Mouse (Mus musculus) large intestine, adult 2 months (tissue): ENCODE data around the gene C5ar1. TPM values are rescaled to one million over a fixed set of nuclear protein-coding genes. Genes with fewer than 3 reads are reported as not detected.
"Not testable (repeated sequence)": the region's sequence is repeated elsewhere in the genome, so short reads cannot be mapped to it uniquely, and the experiment has no call there.

Experiments
- DNase-seq: peaks from one replicate; pipeline ENCODE4 v3.0.0-alpha.2; 2012; ENCODE audit warnings: low read depth, low spot score
- WGBS: fragments of 180-500 bp; shearing (Covaris S2); methylation state at CpG from one replicate; pipeline ENCODE4 v1.1.7; 2018; 5-methylcytosine and 5-hydroxymethylcytosine counted together
- polyA plus RNA-seq: library from polyadenylated mRNA; depleted of rRNA; stranded (reverse); fragments of >200 nt; gene quantifications from 2 replicates; pipeline ENCODE4 v1.2.3, GENCODE M21; 2012

Gene C5ar1
- polyA plus RNA-seq, 1 experiment = 8.8 TPM

DNA sequence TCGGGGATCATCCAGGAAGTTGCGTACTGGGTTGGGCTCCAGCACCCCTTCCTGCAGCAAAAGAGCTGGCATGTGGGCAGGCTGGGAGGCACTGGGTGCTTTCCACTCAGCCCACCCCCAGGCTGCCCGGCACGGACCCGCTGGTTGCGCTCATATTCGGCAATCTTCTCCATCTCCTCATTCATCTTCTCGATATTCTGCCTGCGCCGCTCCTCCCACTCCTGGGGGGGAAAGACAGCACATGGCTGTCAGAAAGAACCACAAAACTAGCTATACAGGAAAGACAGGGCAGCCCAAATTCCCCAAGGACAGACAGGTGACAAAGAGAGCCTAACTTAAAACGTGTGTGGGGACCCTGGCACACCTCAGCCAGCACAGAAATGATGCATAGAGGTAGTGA is 21.4 kb upstream of the C5ar1 start:
- 89% methylated on average over 11 of the region's 11 CpGs for WGBS
- DNase-seq = no peak

DNA sequence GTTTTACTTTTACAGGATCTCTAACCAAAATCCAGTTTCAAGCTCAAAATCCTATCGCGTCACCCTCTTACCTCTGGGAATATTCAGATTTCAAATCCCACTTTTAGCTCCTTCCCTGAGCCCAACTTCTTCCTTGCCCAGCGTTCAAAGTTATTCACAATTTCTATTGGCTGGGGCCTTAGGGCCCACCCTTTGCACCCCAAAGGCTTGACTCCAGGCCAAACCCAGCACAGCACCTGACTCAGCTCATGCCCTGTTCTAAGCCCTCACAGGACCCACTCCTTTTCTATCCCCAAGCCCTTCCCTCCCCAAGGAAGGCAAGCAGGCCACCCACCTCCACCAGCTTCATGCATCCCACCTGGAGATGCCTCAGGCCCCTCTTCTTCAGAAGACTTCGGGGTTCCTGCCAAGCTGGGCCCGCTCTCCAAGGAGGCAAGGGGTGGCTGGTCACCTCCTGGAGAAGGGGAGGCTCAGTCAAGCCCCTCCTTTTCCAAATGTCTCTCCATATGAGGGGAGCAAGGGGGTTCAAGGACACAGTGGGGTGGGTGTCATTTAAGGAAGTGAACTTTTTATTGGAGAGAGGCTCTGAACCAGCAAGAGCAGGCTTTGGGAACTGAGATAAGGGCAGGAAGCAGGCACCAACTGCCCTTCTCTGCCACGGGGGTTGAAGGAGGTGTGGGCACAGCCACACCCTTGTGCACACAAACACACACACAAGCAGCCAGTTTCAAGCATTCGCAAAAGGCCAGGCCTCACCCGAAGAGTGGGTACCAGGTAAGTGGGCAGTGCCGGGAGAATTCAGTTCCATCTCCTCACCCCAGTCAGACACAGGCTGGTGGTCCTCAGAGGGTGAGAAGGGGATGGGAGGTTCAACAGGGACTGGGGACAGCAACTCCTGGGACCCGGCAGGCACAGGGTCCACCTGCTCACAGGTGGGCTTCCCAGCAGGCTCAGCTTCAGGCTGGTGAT is 15.9 kb upstream of the C5ar1 start:
- WGBS = 40% methylated on average over 10 of the region's 10 CpGs
- DNase-seq = no peak

DNA sequence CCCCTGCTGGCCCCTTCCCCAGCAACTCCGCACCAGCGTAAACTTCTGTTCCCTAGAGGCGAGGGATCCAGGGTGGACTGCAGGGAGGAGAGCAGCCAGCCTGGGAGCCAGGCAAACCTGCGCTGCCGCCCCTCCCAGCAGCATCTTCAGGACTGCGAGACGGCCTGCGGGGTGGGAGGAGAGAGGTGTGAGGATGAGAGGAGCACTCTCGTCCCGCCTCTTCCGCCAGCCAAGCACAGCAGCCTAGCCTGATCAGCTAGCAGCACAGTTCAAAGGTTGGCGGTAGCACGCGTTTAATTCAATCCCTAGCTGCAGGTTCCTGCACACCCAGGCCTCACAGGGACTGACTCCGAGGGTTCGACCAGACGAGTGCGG is 14.4 kb upstream of the C5ar1 start:
- under 1% methylated on average over 18 of the region's 18 CpGs for WGBS
- peak; percentile 80 for DNase-seq

DNA sequence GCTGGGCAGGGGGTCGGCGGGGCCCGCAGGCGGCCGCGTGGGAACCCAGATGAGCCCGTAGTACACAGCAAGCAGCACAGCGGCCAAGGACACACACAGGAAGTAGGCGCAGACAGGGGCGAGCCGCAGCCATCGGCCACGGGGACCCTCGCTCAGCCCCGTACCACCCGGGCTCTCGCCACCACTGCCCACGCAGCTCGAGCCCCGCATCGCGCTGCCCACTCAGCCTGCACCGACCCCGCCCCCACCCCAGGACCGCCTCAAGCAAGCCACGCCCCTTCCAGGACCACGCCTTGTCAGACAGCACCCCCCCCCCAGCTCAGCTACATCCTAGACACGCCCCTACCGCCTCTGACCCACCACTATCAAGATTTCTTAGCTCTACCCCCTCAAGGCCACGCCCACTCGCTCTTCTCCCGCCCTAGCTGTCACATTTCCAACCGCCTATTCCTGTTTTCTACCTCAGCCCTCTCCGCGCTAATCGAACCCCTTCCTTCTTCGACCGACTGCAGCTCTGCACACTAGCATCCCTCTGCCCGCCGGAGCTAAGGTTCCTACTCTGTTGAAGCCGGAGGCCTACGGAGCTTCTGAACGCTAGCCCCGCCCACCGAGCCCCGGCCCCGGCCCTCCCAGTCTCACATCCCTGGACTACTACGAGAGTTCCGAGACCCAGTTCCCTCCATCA is 13.9 kb upstream of the C5ar1 start, which contains the start of gene Inafm1:
Gene Inafm1, minus strand, starts transcription at position 537 of the 685 bp plus-strand sequence.
- WGBS = 1% methylated on average over 47 of the region's 49 CpGs
- DNase-seq = no peak

DNA sequence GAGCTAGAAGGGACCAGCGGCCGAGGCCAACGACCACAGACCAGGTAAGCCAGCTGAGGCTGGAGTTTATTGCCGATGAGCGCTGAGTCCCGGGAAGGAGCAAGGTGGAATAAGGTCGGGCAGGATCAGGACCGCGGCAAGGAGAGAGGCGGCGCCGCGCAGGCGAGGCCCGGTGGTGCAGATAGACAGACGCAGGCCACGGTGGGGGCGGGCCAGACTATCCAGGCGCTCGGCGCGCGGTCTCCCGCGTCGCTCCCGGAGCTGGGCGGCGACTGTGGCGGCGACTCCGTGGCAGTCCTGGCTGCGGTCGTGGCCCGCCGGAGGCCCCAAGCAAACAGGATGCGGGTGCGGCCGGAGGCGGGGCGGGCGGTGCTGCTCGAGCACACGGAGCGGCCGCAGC is 13.3 kb upstream of the C5ar1 start:
- DNase-seq = no peak

DNA sequence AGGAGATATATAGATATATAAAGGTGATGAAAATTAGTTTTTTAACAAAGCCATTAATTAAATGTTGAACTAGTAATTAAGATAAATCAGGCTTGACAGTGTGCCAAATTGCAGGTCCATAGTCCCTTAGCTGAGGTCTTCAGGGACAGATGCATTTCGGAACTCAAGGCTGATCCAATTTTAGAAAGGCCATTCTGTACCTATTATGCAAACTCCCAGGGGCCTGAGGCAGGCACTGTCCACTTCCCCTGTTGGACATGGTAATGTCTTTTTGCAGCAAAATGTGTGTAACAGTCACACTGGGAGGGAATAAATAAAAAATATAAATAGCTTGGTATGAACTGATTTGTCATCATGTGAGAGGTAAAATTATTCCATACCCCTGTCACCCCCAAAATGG is 11.8 kb upstream of the C5ar1 start:
- no peak for DNase-seq
- 77% methylated on average over 1 of the region's 1 CpGs for WGBS

More for the DNA sequence above, 13.3 kb upstream of the C5ar1 start:
- WGBS = under 1% methylated on average over 46 of the region's 46 CpGs

DNA sequence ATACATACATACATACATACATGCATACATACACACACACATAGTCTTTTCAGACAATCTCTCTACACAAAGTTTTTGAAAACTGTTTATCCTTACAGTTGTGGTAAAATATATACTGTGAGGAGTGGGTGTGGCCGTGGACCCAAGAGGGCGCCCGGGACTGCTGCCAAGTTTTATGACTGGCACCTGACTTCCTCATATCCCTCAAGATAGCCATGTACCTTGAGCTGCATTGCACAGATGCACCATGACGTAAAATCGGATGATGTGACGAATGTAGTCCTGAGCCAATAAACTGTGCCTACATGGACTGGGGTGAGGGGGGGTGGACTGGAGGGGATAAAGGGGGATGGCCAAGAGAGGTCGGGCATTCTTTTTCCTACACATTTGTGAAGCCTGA is 7.3 kb upstream of the C5ar1 start:
- DNase-seq = peak; percentile 43
- WGBS = 22% methylated on average over 7 of the region's 7 CpGs

DNA sequence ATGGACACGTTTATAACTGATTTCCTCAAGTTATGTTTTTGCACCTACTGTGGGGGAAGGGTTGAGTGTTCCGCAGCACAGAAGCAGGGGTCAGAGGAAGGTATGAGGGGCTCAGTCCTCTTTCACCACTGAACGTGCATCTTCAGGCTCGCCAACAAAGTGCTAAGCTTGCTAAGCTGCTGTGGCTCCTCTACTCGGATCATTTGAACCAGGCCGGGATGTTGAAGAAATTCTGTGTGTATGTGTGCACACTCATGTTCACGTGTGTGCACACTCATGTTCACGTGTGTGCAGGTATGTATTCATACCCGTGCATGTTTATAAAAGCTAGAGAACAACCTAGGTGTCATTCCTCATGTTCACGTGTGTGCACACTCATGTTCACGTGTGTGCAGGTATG is 6.5 kb upstream of the C5ar1 start:
- 90% methylated on average over 11 of the region's 11 CpGs for whole genome bisulfite sequencing
- DNase-seq = no peak

DNA sequence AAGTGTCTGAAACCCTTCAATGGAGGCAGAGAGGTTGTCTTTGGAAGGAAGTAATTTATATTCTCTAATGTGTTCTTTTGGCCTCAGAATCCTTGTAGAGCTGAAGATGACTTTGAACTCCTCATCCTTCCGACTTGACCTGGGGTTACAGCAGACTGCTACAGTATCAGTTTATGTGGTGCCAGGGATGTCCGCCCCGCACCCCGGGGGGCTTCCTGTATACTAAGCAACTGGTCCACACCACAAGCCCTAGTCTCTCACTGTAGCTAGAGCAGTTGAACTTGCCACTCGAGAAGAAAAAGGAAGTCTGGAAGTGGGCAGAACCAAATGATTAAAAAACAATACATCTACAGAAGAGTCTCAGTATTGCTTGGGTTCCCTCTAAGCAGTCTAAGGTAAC is 4.5 kb upstream of the C5ar1 start:
- no peak for DNase-seq
- 67% methylated on average over 5 of the region's 5 CpGs for WGBS

DNA sequence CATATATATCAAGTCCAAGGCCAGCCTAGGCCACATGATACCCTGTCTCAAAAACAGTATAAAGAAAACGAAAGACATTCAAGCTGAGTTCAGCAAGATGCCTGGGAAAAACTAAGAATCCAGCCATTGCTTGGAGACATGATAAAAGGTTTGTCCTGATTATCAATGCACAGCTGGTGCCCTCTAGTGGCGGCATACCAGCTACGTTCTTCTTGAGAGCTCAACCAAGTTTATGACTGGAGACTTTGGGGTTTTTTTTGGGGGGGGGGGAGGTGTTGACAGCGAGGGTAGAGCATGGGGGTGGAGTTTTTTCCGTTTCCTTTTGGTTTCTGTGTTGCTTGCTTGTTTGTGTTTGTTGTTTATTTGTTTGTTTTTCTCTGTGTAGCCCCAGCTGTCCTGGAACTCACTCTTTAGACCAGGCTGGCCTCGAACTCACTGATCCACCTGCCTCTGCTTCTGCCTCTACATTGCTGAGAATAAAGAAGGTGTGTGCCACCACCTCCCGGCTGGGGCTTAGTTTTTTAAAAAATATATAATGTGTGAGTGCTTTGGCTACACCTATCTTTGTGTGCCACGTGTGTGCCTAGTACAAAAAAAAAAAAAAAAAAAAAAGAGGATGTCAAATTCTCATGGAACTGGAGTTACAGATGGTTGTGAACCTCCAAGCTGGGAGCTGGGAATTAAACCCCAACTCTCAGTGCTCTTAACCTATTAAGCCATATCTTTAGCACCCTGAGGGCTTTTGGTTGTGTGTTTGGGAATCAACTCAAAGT is 3.9 kb upstream of the C5ar1 start:
- WGBS = 22% methylated on average over 8 of the region's 8 CpGs

DNA sequence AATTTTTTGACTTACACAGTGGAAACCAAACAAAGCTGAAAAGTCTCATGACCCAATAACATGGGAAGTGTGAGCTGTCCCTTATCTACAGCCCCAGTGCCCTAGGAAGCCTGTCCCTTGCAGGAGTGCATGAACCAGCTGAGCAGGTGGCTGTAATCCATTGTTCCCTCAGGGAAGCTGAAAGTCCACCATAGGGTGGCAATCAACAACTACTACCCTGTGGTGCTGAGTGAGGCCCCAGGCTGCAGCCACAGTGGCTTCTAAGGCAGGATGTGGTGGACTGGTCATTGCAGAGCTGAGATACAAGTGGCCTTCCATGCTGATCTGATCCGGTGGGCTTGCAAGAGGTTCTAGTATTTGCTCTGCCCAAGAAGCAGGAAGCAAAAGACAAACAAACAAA is 1.8 kb upstream of the C5ar1 start:
- WGBS = 36% methylated on average over 1 of the region's 1 CpGs
- no peak for DNase-seq

More for the DNA sequence above, 3.9 kb upstream of the C5ar1 start:
- DNase-seq = peak; percentile 54

DNA sequence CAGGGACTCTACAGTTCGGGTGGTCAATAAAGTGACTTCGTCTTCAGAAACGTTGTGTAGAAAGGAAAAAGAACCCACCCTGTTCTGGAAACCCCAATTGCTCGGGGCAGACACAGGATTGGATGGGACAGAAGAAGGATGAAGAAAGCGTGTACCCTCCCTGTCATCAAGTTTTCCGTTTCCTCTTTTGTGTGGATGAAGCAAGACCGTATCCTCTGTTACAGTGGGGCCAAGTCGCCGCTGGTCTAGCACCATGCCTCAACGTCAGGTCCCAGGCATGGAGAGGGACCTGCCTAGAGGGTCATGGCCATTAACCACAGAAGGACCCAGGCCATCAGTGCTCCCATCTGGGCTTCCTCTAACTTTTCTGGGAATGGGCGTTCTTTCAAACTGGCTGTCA is 1.5 kb downstream of the C5ar1 start:
- no peak for DNase-seq
- WGBS = 82% methylated on average over 11 of the region's 11 CpGs

DNA sequence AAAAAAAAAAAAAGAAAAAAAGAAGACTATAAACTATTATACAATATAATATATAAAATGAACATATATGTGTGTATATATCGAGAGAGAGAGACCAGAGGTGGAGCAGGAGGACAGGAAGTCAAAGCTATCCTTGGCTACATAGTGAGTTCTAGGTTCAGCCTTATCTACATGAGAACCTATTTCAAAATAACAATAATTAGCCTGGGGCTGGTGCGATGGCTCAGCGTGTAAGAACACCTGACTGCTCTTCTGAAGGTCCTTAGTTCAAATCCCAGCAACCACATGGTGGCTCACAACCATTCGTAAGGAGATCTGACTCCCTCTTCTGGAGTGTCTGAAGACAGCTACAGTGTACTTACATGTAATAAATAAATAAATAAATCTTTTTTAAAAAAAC is 3.4 kb downstream of the C5ar1 start:
- WGBS = 78% methylated on average over 4 of the region's 4 CpGs
- DNase-seq = not testable (repeated sequence)

DNA sequence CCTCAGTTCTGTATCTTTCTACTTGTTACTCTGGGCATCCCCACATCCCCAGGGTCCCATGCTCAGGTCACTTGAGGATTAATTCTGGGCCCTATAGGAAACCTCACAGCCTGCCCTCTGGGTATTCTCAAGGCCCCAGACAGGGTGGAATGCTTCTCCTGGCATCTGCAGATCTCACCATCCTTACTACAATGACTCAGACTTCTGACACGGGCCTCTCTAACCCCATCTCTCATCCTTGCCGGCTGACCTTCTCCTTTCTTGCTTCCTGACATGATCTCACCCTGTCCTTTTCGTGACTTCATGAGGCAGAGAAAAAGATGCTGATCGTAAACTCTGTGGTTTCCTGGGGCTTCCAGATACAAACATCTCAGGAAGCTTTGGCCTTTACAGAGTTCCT is 5.1 kb downstream of the C5ar1 start:
- WGBS = 39% methylated on average over 4 of the region's 4 CpGs

DNA sequence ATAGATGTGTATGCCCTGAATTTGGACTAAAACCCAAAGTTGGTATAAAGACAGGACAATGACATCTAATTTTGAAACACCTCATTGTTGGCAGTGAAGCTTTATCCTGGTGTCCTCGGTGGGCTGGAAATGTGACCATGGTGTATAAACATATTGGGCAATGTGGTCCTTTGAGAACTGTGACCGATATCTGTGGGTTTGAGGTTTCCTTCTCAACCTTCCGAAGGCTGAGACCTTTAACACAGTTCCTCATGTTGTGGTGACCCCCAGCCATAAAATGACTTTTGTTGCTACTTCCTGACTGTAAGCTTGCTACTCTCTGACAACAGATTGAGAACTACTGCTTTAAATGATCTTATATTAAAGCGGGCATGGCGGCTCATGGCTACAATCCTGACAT is 8.7 kb downstream of the C5ar1 start:
- DNase-seq = no peak
- WGBS = 57% methylated on average over 5 of the region's 5 CpGs

More for the DNA sequence above, 5.1 kb downstream of the C5ar1 start:
- DNase-seq = no peak

DNA sequence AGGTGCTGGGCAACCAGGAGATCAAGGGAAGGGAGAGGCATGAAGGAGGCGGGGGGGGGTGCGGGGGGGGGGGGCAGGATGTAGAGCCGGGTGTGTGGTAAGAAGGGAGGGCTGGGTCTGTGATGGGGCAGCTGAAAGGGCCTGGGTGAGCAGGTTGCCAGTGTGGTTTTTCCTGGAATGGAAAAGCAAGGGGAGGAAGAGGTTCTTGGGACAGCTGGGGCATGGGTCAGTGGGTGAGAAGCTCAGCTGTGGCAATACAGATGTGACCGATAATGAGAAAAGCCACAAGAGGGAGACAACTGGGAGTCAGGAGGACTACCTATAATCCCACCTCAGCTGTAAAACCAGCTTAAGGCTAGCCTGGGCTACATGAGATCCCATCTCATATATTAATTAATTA is 13.4 kb downstream of the C5ar1 start:
- no peak for DNase-seq

DNA sequence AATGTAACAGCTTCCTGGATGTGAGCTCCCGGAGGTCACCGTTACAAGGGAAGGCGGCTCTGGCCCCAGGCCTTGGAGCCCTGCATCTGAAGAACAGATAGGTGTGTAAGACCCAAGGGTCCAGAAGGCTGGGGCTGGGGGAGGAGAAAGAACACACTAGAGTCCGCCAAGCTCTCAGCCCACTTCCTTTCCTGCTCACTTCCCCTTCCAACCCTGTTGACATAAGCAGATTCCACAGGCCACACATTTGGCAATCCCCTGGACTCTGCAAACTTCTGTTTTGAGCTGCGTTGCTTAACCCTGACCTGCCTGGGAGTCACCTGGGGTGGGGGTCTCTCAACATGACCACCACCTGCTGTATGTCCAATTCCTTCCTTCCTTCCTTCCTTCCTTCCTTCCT is 15.3 kb downstream of the C5ar1 start, which contains the start of gene C5ar2:
Gene C5ar2, minus strand, starts transcription at position 88 of the 400 bp plus-strand sequence.
- 46% methylated on average over 5 of the region's 5 CpGs for whole genome bisulfite sequencing
- DNase-seq = no peak

More for the DNA sequence above, 13.4 kb downstream of the C5ar1 start:
- WGBS = 41% methylated on average over 3 of the region's 4 CpGs

DNA sequence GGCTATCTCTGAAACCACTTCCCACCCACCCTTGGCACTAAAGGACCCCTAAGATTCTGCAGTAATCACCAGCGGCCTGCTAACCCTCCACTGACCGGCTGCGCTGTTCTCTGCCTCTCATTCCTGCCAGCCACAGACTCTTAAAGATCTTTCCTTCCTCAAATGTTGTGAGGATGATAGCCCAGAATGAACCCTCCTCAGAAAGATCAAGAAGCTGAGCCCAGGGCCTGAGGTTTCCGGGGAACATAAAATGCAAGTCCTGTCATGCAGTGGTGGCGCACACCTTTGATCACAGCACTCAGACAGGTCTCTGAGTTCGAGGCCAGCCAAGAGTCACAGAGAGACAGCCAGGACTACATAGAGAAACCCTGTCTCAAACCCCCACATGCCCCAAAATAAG is 17.1 kb downstream of the C5ar1 start:
- WGBS = 87% methylated on average over 6 of the region's 6 CpGs
- DNase-seq = no peak

DNA sequence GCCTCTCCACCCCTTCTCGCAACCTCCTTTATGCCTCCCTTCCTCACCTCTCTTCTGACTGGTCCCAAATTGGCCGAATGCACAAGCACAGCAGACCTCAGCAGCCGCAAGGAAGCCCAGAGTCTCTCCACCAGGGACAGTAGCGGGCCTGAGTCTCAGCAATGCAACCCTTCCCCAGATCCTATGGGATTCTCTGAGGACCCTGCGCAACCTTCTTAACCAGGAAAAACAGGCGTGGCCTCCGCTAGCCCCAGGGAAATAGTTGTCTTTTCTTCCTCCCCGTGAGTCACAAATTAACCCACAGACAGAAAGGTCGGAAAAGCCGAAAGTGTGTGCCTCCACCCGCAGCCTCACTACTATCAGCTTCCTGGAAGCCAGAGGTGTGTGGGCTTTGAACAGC is 17.6 kb downstream of the C5ar1 start:
- no peak for DNase-seq
- 39% methylated on average over 11 of the region's 11 CpGs for WGBS

DNA sequence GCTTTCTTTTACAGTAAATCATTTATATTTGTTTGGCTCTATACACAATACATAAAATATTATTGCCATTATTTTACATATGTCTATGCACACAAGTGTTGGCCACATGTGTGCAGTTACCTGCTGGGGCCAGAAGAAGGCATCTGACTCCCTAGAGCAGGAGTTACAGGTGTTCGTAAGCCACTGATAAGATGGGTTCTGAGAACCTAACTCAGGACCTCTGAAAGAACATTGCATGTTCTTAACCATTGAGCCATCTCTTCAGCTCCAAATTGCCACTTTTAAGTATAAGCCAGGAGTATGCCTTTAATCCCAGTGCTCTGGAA is 18.4 kb downstream of the C5ar1 start:
- WGBS = 97% methylated on average over 1 of the region's 1 CpGs
- DNase-seq = no peak
